Mouse (Mus musculus): ENCODE measurements around the gene Tas2r137.

DNA sequence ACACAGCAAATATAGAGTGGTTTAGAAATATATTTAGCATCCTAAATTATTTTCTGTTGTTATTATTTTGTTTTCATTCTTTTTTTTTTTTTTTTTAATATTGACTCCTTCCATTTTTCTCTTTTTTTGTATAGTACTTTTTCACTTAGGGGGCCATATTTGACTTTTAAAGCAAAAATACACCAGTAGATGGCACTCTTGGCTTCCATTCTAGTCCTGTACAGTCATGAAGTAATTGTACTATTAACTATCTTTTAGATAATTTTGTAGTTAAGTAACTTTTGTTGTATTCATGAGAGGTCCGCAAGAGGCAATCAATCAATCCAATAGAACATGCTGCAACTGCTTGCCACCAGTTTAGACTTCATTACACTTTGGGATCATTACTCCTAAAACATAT is 11.3 kb upstream of the Tas2r137 start:
- TF ChIP-seq CTCF (IDR thresholded peaks at IDR 0.05; ENCODE audit: low read depth, low read length) (no peak), POLR2A (IDR thresholded peaks at IDR 0.05; ENCODE audit: extremely low read depth, insufficient read depth, low read length) (no peak)
